Mouse (Mus musculus) right cerebral cortex, adult 18-20 months (tissue): ENCODE measurements around the gene Snap23.
A peak's percentile ranks its signal among the peaks of the same experiment; 100 is the strongest.
"Not testable (repeated sequence)": the region's sequence is repeated elsewhere in the genome, so short reads cannot be mapped to it uniquely, and the experiment has no call there.

Source experiments
- DNase-seq: peaks from one replicate; pipeline ENCODE4 v3.0.0; 2022; ENCODE audit warnings: mixed read lengths

Gene Snap23

GRCm38 (mm10) chr2:120566886-120567797 lies at the start of gene Snap23:
Gene Snap23 (plus strand): TSS chr2:120567671.
- DNase-seq = peak; percentile 97

- no peak for DNase-seq
Observed at GRCm38 (mm10) chr2:120518547-120519210, 48.8 kb upstream of the Snap23 start.

GRCm38 (mm10) chr2:120526771-120527170 lies 40.7 kb upstream of the Snap23 start:
- no peak for DNase-seq

- no peak for DNase-seq
Observed at GRCm38 (mm10) chr2:120529531-120529930, 37.9 kb upstream of the Snap23 start.

GRCm38 (mm10) chr2:120531223-120531622 lies 36.2 kb upstream of the Snap23 start:
- DNase-seq = no peak

- no peak for DNase-seq
Observed at GRCm38 (mm10) chr2:120539333-120539732, 28.1 kb upstream of the Snap23 start.

GRCm38 (mm10) chr2:120539778-120540208 lies 27.7 kb upstream of the Snap23 start:
- DNase-seq = peak; percentile 84

GRCm38 (mm10) chr2:120544732-120545131 lies 22.7 kb upstream of the Snap23 start:
- no peak for DNase-seq

GRCm38 (mm10) chr2:120556868-120557267 lies 10.6 kb upstream of the Snap23 start:
- DNase-seq = no peak

GRCm38 (mm10) chr2:120558813-120559212 lies 8.7 kb upstream of the Snap23 start:
- DNase-seq = no peak

GRCm38 (mm10) chr2:120561524-120561923 lies 5.9 kb upstream of the Snap23 start:
- DNase-seq = no peak

GRCm38 (mm10) chr2:120562859-120563234 lies 4.6 kb upstream of the Snap23 start:
- no peak for DNase-seq

- DNase-seq = peak; percentile 92
Observed at GRCm38 (mm10) chr2:120563235-120563990, 4.1 kb upstream of the Snap23 start, which contains the start of gene Zfp106. Gene Zfp106 (minus strand): TSS chr2:120563843.

GRCm38 (mm10) chr2:120564548-120565188 lies 2.8 kb upstream of the Snap23 start:
- DNase-seq = not testable (repeated sequence)

GRCm38 (mm10) chr2:120565363-120565762 lies 2.1 kb upstream of the Snap23 start:
- DNase-seq = no peak

- DNase-seq = no peak
Observed at GRCm38 (mm10) chr2:120567798-120568320, 388 bp downstream of the Snap23 start.

GRCm38 (mm10) chr2:120571081-120571480 lies 3.6 kb downstream of the Snap23 start:
- DNase-seq = no peak

- DNase-seq = not testable (repeated sequence)
Observed at GRCm38 (mm10) chr2:120572161-120572560, 4.7 kb downstream of the Snap23 start.

- DNase-seq = no peak
Observed at GRCm38 (mm10) chr2:120575121-120575520, 7.7 kb downstream of the Snap23 start.

- no peak for DNase-seq
Observed at GRCm38 (mm10) chr2:120575978-120576377, 8.5 kb downstream of the Snap23 start.

GRCm38 (mm10) chr2:120577799-120578198 lies 10.3 kb downstream of the Snap23 start:
- DNase-seq = no peak

GRCm38 (mm10) chr2:120578286-120578685 lies 10.8 kb downstream of the Snap23 start:
- no peak for DNase-seq
